Mouse (Mus musculus) thymus, adult 2 months (tissue): ENCODE results near the gene Ccdc28b.
A peak's percentile ranks its signal among the peaks of the same experiment; 100 is the strongest.

ENCODE experiments used
- CTCF ChIP-seq: fragments of 200-500 bp; IDR thresholded peaks from 2 replicates; pipeline ENCODE4 v1.5.1; 2012; ENCODE audit warnings: mild to moderate bottlenecking, control low read depth, low read length, moderate library complexity, borderline replicate concordance; ENCODE audit not compliant: control insufficient read depth, poor library complexity, insufficient read depth; ENCODE audit errors: extremely low read depth
- POLR2A ChIP-seq: fragments of 200-500 bp; IDR thresholded peaks from 2 replicates; pipeline ENCODE4 v1.6.1; 2012; ENCODE audit warnings: mild to moderate bottlenecking, low read length, control low read depth, moderate library complexity; ENCODE audit not compliant: control insufficient read depth, poor library complexity, insufficient read depth; ENCODE audit errors: extremely low read depth

- TF ChIP-seq CTCF: peak; percentile 30; the same call in 1 of the 2 replicates
- peak; percentile 94 for TF ChIP-seq POLR2A
Measured at GRCm38 (mm10) chr4:129618786-129619691, 4.7 kb downstream of the Ccdc28b start, which contains the start of gene Iqcc.
